Mouse (Mus musculus) heart, postnatal 0 days (tissue): ENCODE measurements around the gene Trim67.

Source experiments
- CTCF ChIP-seq: IDR thresholded peaks from 2 replicates; pipeline ENCODE4 v1.5.1; 2016; ENCODE audit warnings: antibody characterized with exemption, control low read depth, low read depth
- EP300 ChIP-seq: IDR thresholded peaks from 2 replicates; pipeline ENCODE4 v1.6.1; 2016; ENCODE audit warnings: antibody characterized with exemption, low read depth

DNA sequence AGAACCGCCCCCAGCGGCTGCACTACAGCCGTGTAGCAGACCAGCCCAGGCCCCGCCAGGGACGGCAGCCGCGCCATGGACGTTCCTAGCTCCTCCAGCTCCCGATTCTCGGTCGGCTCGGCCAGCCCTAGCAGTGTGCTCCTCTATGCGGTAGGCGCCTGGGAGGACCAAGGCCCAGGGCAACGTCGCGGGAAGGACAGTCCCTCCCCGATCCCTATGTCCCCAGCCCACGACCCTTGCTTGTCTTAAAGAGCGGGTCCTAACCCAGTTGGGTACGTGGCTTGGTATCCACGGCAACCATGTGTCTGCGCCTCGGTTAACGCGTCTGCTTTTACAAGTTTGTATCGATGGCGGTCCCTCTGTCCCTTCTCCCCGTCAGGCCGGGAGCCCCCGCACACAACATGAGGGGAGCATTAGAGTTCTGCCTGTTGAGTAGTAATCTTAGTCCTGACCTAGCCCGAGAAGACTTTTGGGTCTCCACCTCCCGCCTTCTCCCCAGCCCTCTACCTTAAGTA is 70.3 kb downstream of the Trim67 start:
- no peak for TF ChIP-seq EP300
- TF ChIP-seq CTCF: no peak; the same call in 1 of the 2 replicates
